Mouse (Mus musculus) embryonic facial prominence, embryonic 14.5 days (tissue): ENCODE results near the gene Ppm1l. TPM values are rescaled to one million over a fixed set of nuclear protein-coding genes. Genes with fewer than 3 reads are reported as not detected.

Experiments used
- ATAC-seq: fragments of 200-750 bp; cut with Nextera tagmentation; 2 replicates; pipeline ENCODE4 v1.8.0; 2017; ENCODE audit warnings: low read depth, moderate number of reproducible peaks, moderate TSS enrichment
- DNase-seq: peaks from one replicate; pipeline ENCODE4 v3.0.0-alpha.2; 2015; ENCODE audit warnings: low spot score
- H3K27ac ChIP-seq: fragments of 300-500 bp; sonication (generic); replicated peaks from 2 replicates; pipeline ENCODE4 v1.5.1; 2014; ENCODE audit warnings: low read depth, mild to moderate bottlenecking, low read length, moderate library complexity
- H3K27me3 ChIP-seq: fragments of 300-500 bp; sonication (generic); replicated peaks from 2 replicates; pipeline ENCODE4 v1.6.1; 2014; ENCODE audit warnings: low read length; ENCODE audit not compliant: control insufficient read depth, insufficient read depth
- H3K36me3 ChIP-seq: fragments of 300-500 bp; sonication (generic); 2 replicates; pipeline ENCODE4 v1.6.1; 2014; ENCODE audit warnings: low read length, mixed read lengths; ENCODE audit not compliant: control insufficient read depth, insufficient read depth
- H3K4me1 ChIP-seq: fragments of 300-500 bp; sonication (generic); 2 replicates; pipeline ENCODE4 v1.6.1; 2014; ENCODE audit warnings: antibody characterized with exemption, low read length; ENCODE audit not compliant: control insufficient read depth, insufficient read depth
- H3K4me2 ChIP-seq: fragments of 300-500 bp; sonication (generic); 2 replicates; pipeline ENCODE4 v1.6.1; 2014; ENCODE audit warnings: low read depth, mild to moderate bottlenecking, low read length, moderate library complexity, mixed read lengths
- H3K4me3 ChIP-seq: fragments of 300-500 bp; sonication (generic); 2 replicates; pipeline ENCODE4 v1.5.1; 2014; ENCODE audit warnings: low read depth, mild to moderate bottlenecking, low read length
- H3K9ac ChIP-seq: fragments of 300-500 bp; sonication (generic); 2 replicates; pipeline ENCODE4 v1.6.1; 2014; ENCODE audit warnings: low read depth, mild to moderate bottlenecking, low read length, moderate library complexity, mixed read lengths
- H3K9me3 ChIP-seq: fragments of 300-500 bp; sonication (generic); 2 replicates; pipeline ENCODE4 v1.6.1; 2016; ENCODE audit warnings: low read length; ENCODE audit not compliant: control insufficient read depth
- WGBS: fragments of 180-500 bp; shearing (Covaris S2); extraction: QIAGEN DNeasy Blood & Tissue Kit; methylation state at CpG from one replicate; pipeline ENCODE4 v1.1.7; 2014; 5-methylcytosine and 5-hydroxymethylcytosine counted together
- polyA plus RNA-seq: library from polyadenylated mRNA; unstranded; fragments of >200 nt; fragmentation: Nextera tagmentation; extraction: Ambion mirVana; gene quantifications from 2 replicates; pipeline ENCODE4 v1.2.1, GENCODE M21; 2014

Ppm1l gene
- polyA plus RNA-seq, 1 experiment from 2014 or later = 10.9 TPM

- ATAC-seq (peak; percentile 65), DNase-seq (peak; percentile 49)
- no peaks in the 10 kb centered on the region for H3K9me3 ChIP-seq
- no peaks in the 10 kb centered on the region for H3K4me1 ChIP-seq
- no peak overlapping the region for H3K4me3 ChIP-seq
- no peaks in the 10 kb centered on the region for H3K27me3 ChIP-seq
- H3K27ac ChIP-seq = no peak overlapping the region
- no peak overlapping the region for H3K9ac ChIP-seq
- H3K4me2 ChIP-seq = peak overlapping the region; percentile 31; the same call in 1 of the 2 replicates
- WGBS = 54% methylated on average over 7 of the region's 7 CpGs
- no peaks in the 10 kb centered on the region for H3K36me3 ChIP-seq
These were observed 26.4 kb upstream of the Ppm1l start for GRCm38 (mm10) chr3:69290294-69290693.

- Histone ChIP-seq H3K27me3 (no peaks in the 10 kb centered on the region), H3K36me3 (no peaks in the 10 kb centered on the region), H3K4me2 (no peak overlapping the region), H3K9me3 (no peaks in the 10 kb centered on the region), H3K4me3 (no peak overlapping the region), H3K4me1 (no peaks in the 10 kb centered on the region), H3K27ac (no peak overlapping the region), H3K9ac (no peak overlapping the region)
- WGBS = 83% methylated on average over 3 of the region's 3 CpGs
- ATAC-seq = no peak
- DNase-seq = no peak
These were observed 25.8 kb upstream of the Ppm1l start for GRCm38 (mm10) chr3:69290844-69291243.

GRCm38 (mm10) chr3:69292628-69293027 lies 24.0 kb upstream of the Ppm1l start:
- WGBS = 74% methylated on average over 1 of the region's 1 CpGs
- no peak overlapping the region for H3K27ac ChIP-seq
- H3K9ac ChIP-seq = no peak overlapping the region
- ATAC-seq (no peak), DNase-seq (no peak)
- no peak overlapping the region for H3K4me2 ChIP-seq
- no peaks in the 10 kb centered on the region for H3K36me3 ChIP-seq
- no peaks in the 10 kb centered on the region for H3K9me3 ChIP-seq
- no peaks in the 10 kb centered on the region for H3K4me1 ChIP-seq
- H3K4me3 ChIP-seq = no peak overlapping the region
- H3K27me3 ChIP-seq = no peaks in the 10 kb centered on the region

- ATAC-seq = no peak
- no peak for DNase-seq
- no peaks in the 10 kb centered on the region for H3K36me3 ChIP-seq
- no peaks in the 10 kb centered on the region for H3K4me1 ChIP-seq
- no peak overlapping the region for H3K4me2 ChIP-seq
- no peak overlapping the region for H3K4me3 ChIP-seq
- no peaks in the 10 kb centered on the region for H3K27me3 ChIP-seq
- WGBS = 83% methylated on average over 8 of the region's 8 CpGs
- H3K27ac ChIP-seq = no peak overlapping the region
- no peak overlapping the region for H3K9ac ChIP-seq
- H3K9me3 ChIP-seq = no peaks in the 10 kb centered on the region
These were observed 20.4 kb upstream of the Ppm1l start for GRCm38 (mm10) chr3:69296270-69296669.

- DNase-seq (no peak), ATAC-seq (no peak)
- Histone ChIP-seq H3K27ac (no peak overlapping the region), H3K4me3 (no peak overlapping the region), H3K27me3 (no peaks in the 10 kb centered on the region), H3K36me3 (no peaks in the 10 kb centered on the region), H3K9ac (no peak overlapping the region), H3K4me2 (no peak overlapping the region), H3K9me3 (no peaks in the 10 kb centered on the region), H3K4me1 (no peaks in the 10 kb centered on the region)
- WGBS = 72% methylated on average over 1 of the region's 1 CpGs
These were observed 16.5 kb upstream of the Ppm1l start for GRCm38 (mm10) chr3:69300121-69300520.

- peaks cover 15% of the 10 kb centered on the region for H3K4me1 ChIP-seq
- DNase-seq (no peak), ATAC-seq (peak; percentile 20)
- peaks cover 12% of the 10 kb centered on the region for H3K27me3 ChIP-seq
- H3K27ac ChIP-seq = peak overlapping the region; percentile 86
- H3K4me2 ChIP-seq = peak overlapping the region; percentile 87
- WGBS = 3% methylated on average over 18 of the region's 18 CpGs
- no peaks in the 10 kb centered on the region for H3K36me3 ChIP-seq
- peak overlapping the region; percentile 75 for H3K9ac ChIP-seq
- peak overlapping the region; percentile 79 for H3K4me3 ChIP-seq
- H3K9me3 ChIP-seq = no peaks in the 10 kb centered on the region
These were observed 761 bp upstream of the Ppm1l start for GRCm38 (mm10) chr3:69315810-69316390.

- H3K4me1 ChIP-seq = peaks cover 15% of the 10 kb centered on the region
- peak overlapping the region; percentile 87 for H3K4me2 ChIP-seq
- peak overlapping the region; percentile 79 for H3K27ac ChIP-seq
- DNase-seq = peak; percentile 38
- H3K4me3 ChIP-seq = peak overlapping the region; percentile 79
- peaks cover 12% of the 10 kb centered on the region for H3K27me3 ChIP-seq
- no peaks in the 10 kb centered on the region for H3K36me3 ChIP-seq
- under 1% methylated on average over 61 of the region's 73 CpGs for WGBS
- no peaks in the 10 kb centered on the region for H3K9me3 ChIP-seq
- peak; percentile 27 for ATAC-seq
- peak overlapping the region; percentile 75 for H3K9ac ChIP-seq
These were observed 827 bp downstream of the Ppm1l start for GRCm38 (mm10) chr3:69317251-69318125.

- peak overlapping the region; percentile 79 for H3K4me3 ChIP-seq
- H3K4me2 ChIP-seq = peak overlapping the region; percentile 87
- peak overlapping the region; percentile 75 for H3K9ac ChIP-seq
- peak; percentile 81 for DNase-seq
- no peaks in the 10 kb centered on the region for H3K36me3 ChIP-seq
- ATAC-seq = no peak
- H3K27ac ChIP-seq = no peak overlapping the region
- peaks cover 12% of the 10 kb centered on the region for H3K27me3 ChIP-seq
- WGBS = 5% methylated on average over 25 of the region's 25 CpGs
- no peaks in the 10 kb centered on the region for H3K9me3 ChIP-seq
- peaks cover 15% of the 10 kb centered on the region for H3K4me1 ChIP-seq
These were observed 1.7 kb downstream of the Ppm1l start for GRCm38 (mm10) chr3:69318131-69318951.
